Mouse (Mus musculus) heart, adult 8-10 months (tissue): ENCODE data around the gene Ces1f. TPM values are rescaled to one million over a fixed set of nuclear protein-coding genes. Genes with fewer than 3 reads are reported as not detected.

Experiments used
- DNase-seq: peaks from one replicate; pipeline ENCODE4 v3.0.0; 2022; ENCODE audit warnings: low spot score
- total RNA-seq, 4 experiments: library from RNA; stranded (reverse); gene quantifications; 2 replicates each; pipeline ENCODE4 v1.2.4; 2022

Gene Ces1f
- total RNA-seq, 4 experiments from 2014 or later = 0.25 to 1.2 (median 0.57) TPM

GRCm38 (mm10) chr8:93211091-93211490 is 68.5 kb downstream of the Ces1f start:
- no peak for DNase-seq

Other genes with a start within 250 kb of the Ces1f start
- not detected for gene Ces1a, start 231.6 kb downstream of the Ces1f start, total RNA-seq
- not detected for gene Ces1b, start 199.7 kb downstream of the Ces1f start, total RNA-seq
- gene Ces1c, start 148.5 kb downstream of the Ces1f start, total RNA-seq = not detected
- gene Ces1d, start 81.9 kb downstream of the Ces1f start, total RNA-seq = 100 to 1,000 TPM; 274 to 413 (median 315) TPM
- gene Ces1e, start 50.1 kb downstream of the Ces1f start, total RNA-seq = 1 to 10 TPM in 1 of 4 experiments, under 1 TPM in 3; 0.49 to 1.3 (median 0.81) TPM
- under 1 TPM in 1 of 4 experiments, not detected in 3; 0.19 TPM for gene Ces1g, start 57.6 kb upstream of the Ces1f start, total RNA-seq
- gene Ces1h, start 100.0 kb upstream of the Ces1f start, total RNA-seq = not detected